Mouse (Mus musculus): ENCODE measurements at regions not wholly inside any gene's neighbourhood (a gene's known extent, or its start where the extent isn't known, plus 50 kb on each side); places are given as distances from the start of the nearest gene placed in this dataset.

DNA sequence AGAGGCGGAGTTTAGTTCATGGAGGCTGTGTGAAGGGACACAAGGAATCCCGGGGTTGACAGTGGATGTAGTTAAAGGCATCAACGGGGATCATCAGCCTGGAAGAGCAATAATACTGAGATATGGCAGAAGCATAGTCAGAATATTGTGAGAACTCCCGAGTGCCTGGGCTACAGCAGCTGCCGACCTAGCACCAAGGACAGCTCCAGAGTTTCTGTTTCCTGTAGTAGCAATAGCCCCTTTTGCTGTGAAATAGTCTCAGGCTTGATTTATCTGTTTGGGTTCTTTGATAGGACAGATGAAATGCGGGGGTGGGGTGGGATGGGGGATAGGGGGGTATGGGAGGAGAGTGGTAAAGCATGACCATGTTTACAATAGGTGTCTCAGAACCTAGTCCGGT lies 131.8 kb downstream of the Adra2a start:
- TF ChIP-seq POLR2A (IDR thresholded peaks at IDR 0.05; ENCODE audit: low read depth, low read length) (no peak), CTCF (IDR thresholded peaks at IDR 0.05; ENCODE audit: extremely low read depth, insufficient read length, insufficient replicate concordance, low read depth, low read length) (no peak)
